Mouse (Mus musculus) G1E (cell line): ENCODE measurements around the gene Abca5.

Experiments
- CTCF ChIP-seq: IDR thresholded peaks from 2 replicates; pipeline ENCODE4 v1.5.1; 2012; ENCODE audit warnings: low read depth, low read length, inconsistent platforms, mixed read lengths
- GATA1 ChIP-seq: IDR thresholded peaks from 2 replicates; pipeline ENCODE4 v1.6.1; 2012; ENCODE audit warnings: borderline replicate concordance, low read length, inconsistent platforms, mixed read lengths
- GATA2 ChIP-seq: IDR thresholded peaks from 2 replicates; pipeline ENCODE4 v1.6.1; 2012; ENCODE audit warnings: low read depth, low read length, inconsistent platforms, borderline replicate concordance
- POLR2AphosphoS5 ChIP-seq: IDR thresholded peaks from 2 replicates; pipeline ENCODE4 v1.6.1; 2012; ENCODE audit warnings: low read depth, low read length, inconsistent platforms; ENCODE audit not compliant: insufficient replicate concordance
- TAL1 ChIP-seq: conservative IDR thresholded peaks from 2 replicates; pipeline ENCODE4 v1.6.1; 2012; ENCODE audit warnings: low read depth, low read length, inconsistent platforms, mixed read lengths

DNA sequence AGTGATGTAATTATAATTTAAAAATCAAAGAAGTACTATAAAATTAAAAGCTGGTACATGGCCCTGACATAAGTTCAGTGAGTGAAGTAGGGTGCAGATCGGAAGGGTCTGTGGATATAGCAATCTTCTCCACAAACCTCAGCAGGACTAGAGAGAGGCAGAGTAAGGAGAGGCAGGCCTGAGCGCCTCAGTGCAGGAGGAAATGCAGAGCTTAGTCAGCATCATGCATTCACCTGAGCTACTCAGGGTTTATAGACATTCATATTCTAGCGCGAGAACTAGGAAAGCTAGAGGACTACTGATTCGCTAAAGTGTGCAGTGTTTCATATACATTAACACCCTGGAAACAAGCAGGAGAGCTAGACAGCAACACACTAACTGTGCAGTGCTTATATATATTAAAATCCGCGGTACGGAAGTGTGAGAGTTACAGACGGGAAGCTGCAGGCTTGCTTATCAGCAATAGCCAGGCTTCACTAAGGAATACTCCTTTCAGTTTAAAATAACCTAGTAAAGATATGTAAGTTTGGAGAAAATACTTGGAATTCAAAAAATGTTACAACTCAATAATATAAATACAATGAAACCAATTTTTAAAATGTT lies 53.2 kb downstream of the Abca5 start:
- TF ChIP-seq CTCF, result no peak
- TF ChIP-seq GATA1, result no peak
- no peak for TF ChIP-seq TAL1
- no peak for TF ChIP-seq GATA2
- no peak for TF ChIP-seq POLR2AphosphoS5
